Mouse (Mus musculus): ENCODE results near the gene Tpp2.

GRCm38 (mm10) chr1:43942814-43943213, 9.4 kb downstream of the Tpp2 start:
- no peak for TF ChIP-seq CTCF (IDR thresholded peaks at IDR 0.05; ENCODE audit: borderline replicate concordance, control insufficient read depth, extremely low read depth, insufficient read depth, low read length, poor library complexity)
- no peak for TF ChIP-seq POLR2A (IDR thresholded peaks at IDR 0.05; ENCODE audit: control insufficient read depth, extremely low read depth, insufficient read depth, low read length, poor library complexity)
